Mouse (Mus musculus): ENCODE measurements around the gene Rab3il1. TPM values are rescaled to one million over a fixed set of nuclear protein-coding genes. Genes with fewer than 3 reads are reported as not detected.

Gene Rab3il1
- polyA plus RNA-seq, 1 experiment = 66.0 TPM

DNA sequence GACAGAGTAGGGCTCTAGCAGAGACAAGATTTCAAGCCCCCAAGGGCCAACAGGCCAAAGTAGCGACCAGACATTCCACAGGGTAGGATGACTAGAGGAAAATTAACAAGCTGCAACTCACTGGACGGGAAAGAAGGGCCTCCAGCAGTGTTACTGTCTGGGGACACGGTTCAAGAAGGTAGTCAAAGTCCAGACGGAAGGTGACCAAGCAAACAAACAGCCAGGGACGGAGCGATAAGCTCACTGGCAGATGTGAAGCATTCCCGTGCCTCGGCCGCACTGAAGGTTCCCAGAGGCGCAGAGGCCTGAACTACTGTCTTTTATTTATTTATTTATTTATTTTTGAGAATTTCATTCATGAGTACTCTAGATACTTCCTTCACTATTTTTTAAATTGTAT lies 24.4 kb upstream of the Rab3il1 start:
- 63% methylated on average over 10 of the region's 10 CpGs for WGBS
- Histone ChIP-seq H3K4me1 (ENCODE audit: control insufficient read depth, insufficient read depth, low read length) (peaks cover 24% of the 10 kb centered on the region), H3K27ac (ENCODE audit: insufficient read depth, low read depth, low read length) (peak overlapping the region; percentile 93), H3K36me3 (ENCODE audit: control insufficient read depth, insufficient read depth, low read length) (no peaks in the 10 kb centered on the region), H3K27me3 (replicated peaks; ENCODE audit: control insufficient read depth, insufficient read depth, low read length) (no peaks in the 10 kb centered on the region), H3K4me3 (ENCODE audit: insufficient read depth, low read depth, low read length) (no peak overlapping the region)
- DNase-seq = peak; percentile 92
- TF ChIP-seq CTCF (conservative IDR thresholded peaks at IDR 0.05; ENCODE audit: insufficient read depth, insufficient read length, low read depth, low read length) (no peak), POLR2A (IDR thresholded peaks at IDR 0.05; ENCODE audit: low read depth, low read length) (no peak)

DNA sequence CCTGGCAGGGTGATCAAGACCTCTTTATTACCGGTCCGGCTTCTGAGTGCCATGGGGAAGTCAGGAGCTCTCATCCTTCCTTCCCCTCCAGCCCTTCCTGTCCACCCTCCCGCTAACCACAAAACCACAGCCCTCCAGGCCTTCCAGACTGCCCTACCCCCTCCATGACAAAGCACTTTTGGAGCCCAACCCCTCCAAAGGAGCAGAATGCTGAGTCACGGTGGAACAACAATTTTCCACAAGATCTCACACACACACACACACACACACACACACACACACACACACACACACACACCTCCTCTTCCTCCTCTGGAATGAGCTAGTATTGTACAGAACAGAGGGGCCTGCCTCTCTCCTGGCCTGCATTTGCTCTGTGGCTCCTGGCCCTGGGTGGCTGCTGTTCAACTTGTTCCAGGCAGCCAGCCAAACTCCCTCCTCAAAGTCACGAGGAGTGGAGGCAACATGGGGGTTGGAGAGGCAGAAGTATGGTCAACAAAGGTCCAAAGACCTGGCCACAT lies 23.0 kb upstream of the Rab3il1 start:
- DNase-seq = peak; percentile 97

GRCm38 (mm10) chr19:9979156-9979555 lies 22.3 kb upstream of the Rab3il1 start:
- H3K27ac ChIP-seq (ENCODE audit: insufficient read depth, low read depth, low read length) = peak overlapping the region; percentile 96
- no peak for DNase-seq
- TF ChIP-seq CTCF (conservative IDR thresholded peaks at IDR 0.05; ENCODE audit: insufficient read depth, insufficient read length, low read depth, low read length) = no peak
- TF ChIP-seq POLR2A (IDR thresholded peaks at IDR 0.05; ENCODE audit: low read depth, low read length) = no peak
- WGBS = 63% methylated on average over 2 of the region's 2 CpGs
- H3K4me1 ChIP-seq (ENCODE audit: control insufficient read depth, insufficient read depth, low read length) = peaks cover 26% of the 10 kb centered on the region
- no peaks in the 10 kb centered on the region for H3K27me3 ChIP-seq (replicated peaks; ENCODE audit: control insufficient read depth, insufficient read depth, low read length)
- no peak overlapping the region for H3K4me3 ChIP-seq (ENCODE audit: insufficient read depth, low read depth, low read length)
- H3K36me3 ChIP-seq (ENCODE audit: control insufficient read depth, insufficient read depth, low read length) = peaks cover 1% of the 10 kb centered on the region; the same call in 1 of the 2 replicates

More for the DNA sequence above, 23.0 kb upstream of the Rab3il1 start:
- no peaks in the 10 kb centered on the region for H3K27me3 ChIP-seq (replicated peaks; ENCODE audit: control insufficient read depth, insufficient read depth, low read length)
- H3K36me3 ChIP-seq (ENCODE audit: control insufficient read depth, insufficient read depth, low read length) = no peaks in the 10 kb centered on the region
- TF ChIP-seq POLR2A (IDR thresholded peaks at IDR 0.05; ENCODE audit: low read depth, low read length) = no peak
- no peak for TF ChIP-seq CTCF (conservative IDR thresholded peaks at IDR 0.05; ENCODE audit: insufficient read depth, insufficient read length, low read depth, low read length)
- H3K27ac ChIP-seq (ENCODE audit: insufficient read depth, low read depth, low read length) = peak overlapping the region; percentile 96
- no peak overlapping the region for H3K4me3 ChIP-seq (ENCODE audit: insufficient read depth, low read depth, low read length)
- peaks cover 24% of the 10 kb centered on the region for H3K4me1 ChIP-seq (ENCODE audit: control insufficient read depth, insufficient read depth, low read length)
- WGBS = 10% methylated on average over 5 of the region's 5 CpGs

DNA sequence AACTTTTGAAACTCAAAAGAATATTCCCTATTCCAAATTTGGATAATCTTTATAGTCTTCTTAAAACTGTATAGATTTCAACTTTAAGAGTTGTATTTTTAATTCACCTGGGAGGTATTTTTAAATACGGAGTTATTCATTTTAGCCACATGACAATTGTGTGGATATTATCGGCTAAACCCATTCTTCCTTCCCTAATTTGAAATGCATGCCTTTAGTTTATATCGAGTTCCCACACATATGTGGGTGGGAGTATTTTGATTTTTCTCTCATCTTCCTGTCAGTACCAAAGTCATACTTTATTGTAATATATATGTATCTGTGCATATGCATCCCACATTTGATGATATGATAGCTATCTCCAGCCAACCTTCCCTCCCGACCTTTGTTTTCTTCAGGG lies 21.2 kb upstream of the Rab3il1 start, which contains the start of gene Fth1:
Gene Fth1, plus strand, starts transcription at position 341 of the 400 bp plus-strand sequence.
- Histone ChIP-seq H3K27ac (ENCODE audit: insufficient read depth, low read depth, low read length) (peak within 1 kb of the TSS; percentile 96), H3K4me3 (ENCODE audit: insufficient read depth, low read depth, low read length) (no peak within 1 kb of the TSS), H3K4me1 (ENCODE audit: control insufficient read depth, insufficient read depth, low read length) (peaks cover 27% of the 10 kb centered on the region), H3K27me3 (replicated peaks; ENCODE audit: control insufficient read depth, insufficient read depth, low read length) (no peaks in the 10 kb centered on the region), H3K36me3 (ENCODE audit: control insufficient read depth, insufficient read depth, low read length) (peaks cover 6% of the 10 kb centered on the region)
- TF ChIP-seq CTCF (conservative IDR thresholded peaks at IDR 0.05; ENCODE audit: insufficient read depth, insufficient read length, low read depth, low read length) (no peak), POLR2A (IDR thresholded peaks at IDR 0.05; ENCODE audit: low read depth, low read length) (no peak)
- no peak for DNase-seq
- 92% methylated on average over 4 of the region's 4 CpGs for WGBS

GRCm38 (mm10) chr19:9981621-9982020 lies 19.8 kb upstream of the Rab3il1 start:
- peak; percentile 31 for DNase-seq
- WGBS = 77% methylated on average over 4 of the region's 4 CpGs
- H3K27ac ChIP-seq (ENCODE audit: insufficient read depth, low read depth, low read length) = peak overlapping the region; percentile 92
- H3K4me1 ChIP-seq (ENCODE audit: control insufficient read depth, insufficient read depth, low read length) = peaks cover 23% of the 10 kb centered on the region
- no peaks in the 10 kb centered on the region for H3K27me3 ChIP-seq (replicated peaks; ENCODE audit: control insufficient read depth, insufficient read depth, low read length)
- TF ChIP-seq CTCF (conservative IDR thresholded peaks at IDR 0.05; ENCODE audit: insufficient read depth, insufficient read length, low read depth, low read length) (no peak), POLR2A (IDR thresholded peaks at IDR 0.05; ENCODE audit: low read depth, low read length) (no peak)
- peaks cover 13% of the 10 kb centered on the region for H3K36me3 ChIP-seq (ENCODE audit: control insufficient read depth, insufficient read depth, low read length)
- peak overlapping the region; percentile 61; the same call in 1 of the 2 replicates for H3K4me3 ChIP-seq (ENCODE audit: insufficient read depth, low read depth, low read length)

- peak overlapping the region; percentile 93 for H3K4me3 ChIP-seq (ENCODE audit: insufficient read depth, low read depth, low read length)
- TF ChIP-seq CTCF (conservative IDR thresholded peaks at IDR 0.05; ENCODE audit: insufficient read depth, insufficient read length, low read depth, low read length) (no peak), POLR2A (IDR thresholded peaks at IDR 0.05; ENCODE audit: low read depth, low read length) (peak; percentile 97)
- under 1% methylated on average over 59 of the region's 59 CpGs for WGBS
- peaks cover 23% of the 10 kb centered on the region for H3K4me1 ChIP-seq (ENCODE audit: control insufficient read depth, insufficient read depth, low read length)
- no peaks in the 10 kb centered on the region for H3K27me3 ChIP-seq (replicated peaks; ENCODE audit: control insufficient read depth, insufficient read depth, low read length)
- peak; percentile 98 for DNase-seq
- peak overlapping the region; percentile 96 for H3K27ac ChIP-seq (ENCODE audit: insufficient read depth, low read depth, low read length)
- peaks cover 13% of the 10 kb centered on the region for H3K36me3 ChIP-seq (ENCODE audit: control insufficient read depth, insufficient read depth, low read length)
Measured at GRCm38 (mm10) chr19:9982151-9982851, 19.2 kb upstream of the Rab3il1 start.

DNA sequence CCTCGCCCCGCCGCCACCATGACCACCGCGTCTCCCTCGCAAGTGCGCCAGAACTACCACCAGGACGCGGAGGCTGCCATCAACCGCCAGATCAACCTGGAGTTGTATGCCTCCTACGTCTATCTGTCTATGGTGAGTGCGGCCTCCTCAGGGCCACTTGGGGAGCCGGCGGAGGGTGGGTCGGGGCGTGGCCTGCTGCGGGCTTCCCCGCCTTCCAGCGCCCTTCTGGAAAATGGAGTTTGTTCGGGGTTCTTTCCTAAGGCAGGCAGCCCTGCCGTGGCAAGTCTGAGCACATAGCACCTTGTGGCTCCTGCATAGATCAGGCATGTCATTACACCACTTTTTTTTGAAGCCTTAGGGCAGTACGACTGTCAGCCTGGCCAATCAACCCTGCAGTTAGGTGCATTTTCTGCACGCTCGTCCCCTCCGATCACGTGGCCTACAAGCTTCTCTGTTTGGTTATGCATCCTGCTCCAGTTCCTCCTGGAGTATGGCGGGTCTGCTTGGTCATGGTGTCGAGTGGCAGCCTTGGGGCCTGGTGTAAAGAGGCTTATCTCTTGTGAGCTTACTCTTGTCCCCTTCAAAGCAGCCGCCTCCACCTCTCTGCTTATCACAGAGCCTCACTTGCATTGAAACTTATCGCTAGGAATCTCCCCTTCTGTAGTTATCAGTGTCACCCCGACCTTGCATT lies 18.5 kb upstream of the Rab3il1 start:
- Histone ChIP-seq H3K27ac (ENCODE audit: insufficient read depth, low read depth, low read length) (peak overlapping the region; percentile 96), H3K27me3 (replicated peaks; ENCODE audit: control insufficient read depth, insufficient read depth, low read length) (no peaks in the 10 kb centered on the region), H3K4me3 (ENCODE audit: insufficient read depth, low read depth, low read length) (peak overlapping the region; percentile 93), H3K4me1 (ENCODE audit: control insufficient read depth, insufficient read depth, low read length) (peaks cover 20% of the 10 kb centered on the region), H3K36me3 (ENCODE audit: control insufficient read depth, insufficient read depth, low read length) (peaks cover 13% of the 10 kb centered on the region)
- WGBS = under 1% methylated on average over 31 of the region's 31 CpGs
- no peak for TF ChIP-seq CTCF (conservative IDR thresholded peaks at IDR 0.05; ENCODE audit: insufficient read depth, insufficient read length, low read depth, low read length)
- peak; percentile 33 for TF ChIP-seq POLR2A (IDR thresholded peaks at IDR 0.05; ENCODE audit: low read depth, low read length)
- DNase-seq = peak; percentile 78
